Mouse (Mus musculus) 3134 (cell line): ENCODE measurements at regions not wholly inside any gene's neighbourhood (a gene's known extent, or its start where the extent isn't known, plus 50 kb on each side); places are given as distances from the start of the nearest gene placed in this dataset.

Experiments
- DNase-seq: peaks from one replicate; pipeline ENCODE4 v3.0.0-alpha.2; 2011; ENCODE audit warnings: low spot score; ENCODE audit not compliant: insufficient read length; ENCODE audit errors: extremely low read depth

- DNase-seq, result no peak
Observed at GRCm38 (mm10) chr11:17460920-17461279, 203.5 kb downstream of the C1d start.

- no peak for DNase-seq
Observed at GRCm38 (mm10) chr11:17461701-17462100, 204.3 kb downstream of the C1d start.

- no peak for DNase-seq
Observed at GRCm38 (mm10) chr11:17464875-17465274, 207.5 kb downstream of the C1d start.

- peak; percentile 73 for DNase-seq
Observed at GRCm38 (mm10) chr11:17468431-17469165, 211.2 kb downstream of the C1d start.

- DNase-seq, result no peak
Observed at GRCm38 (mm10) chr11:17481436-17481996, 224.1 kb downstream of the C1d start.

- no peak for DNase-seq
Observed at GRCm38 (mm10) chr11:17483849-17484441, 226.6 kb downstream of the C1d start.

- DNase-seq, result no peak
Observed at GRCm38 (mm10) chr11:17501120-17502043, 244.0 kb downstream of the C1d start.

- DNase-seq, result no peak
Observed at GRCm38 (mm10) chr11:17502052-17502451, 244.7 kb downstream of the C1d start.

GRCm38 (mm10) chr11:17522220-17522919 lies 265.0 kb downstream of the C1d start:
- no peak for DNase-seq

- DNase-seq, result no peak
Observed at GRCm38 (mm10) chr11:17523329-17523728, 265.9 kb downstream of the C1d start.

GRCm38 (mm10) chr11:17524985-17525775 lies 267.8 kb downstream of the C1d start:
- DNase-seq, result no peak

- no peak for DNase-seq
Observed at GRCm38 (mm10) chr11:17526476-17526875, 269.1 kb downstream of the C1d start.

GRCm38 (mm10) chr11:17528609-17529008 lies 271.2 kb downstream of the C1d start:
- DNase-seq, result no peak

GRCm38 (mm10) chr11:17533706-17534105 lies 276.3 kb downstream of the C1d start:
- no peak for DNase-seq

- no peak for DNase-seq
Observed at GRCm38 (mm10) chr11:17546286-17546685, 288.9 kb downstream of the C1d start.

GRCm38 (mm10) chr11:17549148-17549547 lies 291.8 kb downstream of the C1d start:
- DNase-seq, result no peak

- no peak for DNase-seq
Observed at GRCm38 (mm10) chr11:17555276-17555675, 297.9 kb downstream of the C1d start.

GRCm38 (mm10) chr11:17591780-17592487 lies 334.6 kb downstream of the C1d start:
- no peak for DNase-seq
